In the genomic region with DNA sequence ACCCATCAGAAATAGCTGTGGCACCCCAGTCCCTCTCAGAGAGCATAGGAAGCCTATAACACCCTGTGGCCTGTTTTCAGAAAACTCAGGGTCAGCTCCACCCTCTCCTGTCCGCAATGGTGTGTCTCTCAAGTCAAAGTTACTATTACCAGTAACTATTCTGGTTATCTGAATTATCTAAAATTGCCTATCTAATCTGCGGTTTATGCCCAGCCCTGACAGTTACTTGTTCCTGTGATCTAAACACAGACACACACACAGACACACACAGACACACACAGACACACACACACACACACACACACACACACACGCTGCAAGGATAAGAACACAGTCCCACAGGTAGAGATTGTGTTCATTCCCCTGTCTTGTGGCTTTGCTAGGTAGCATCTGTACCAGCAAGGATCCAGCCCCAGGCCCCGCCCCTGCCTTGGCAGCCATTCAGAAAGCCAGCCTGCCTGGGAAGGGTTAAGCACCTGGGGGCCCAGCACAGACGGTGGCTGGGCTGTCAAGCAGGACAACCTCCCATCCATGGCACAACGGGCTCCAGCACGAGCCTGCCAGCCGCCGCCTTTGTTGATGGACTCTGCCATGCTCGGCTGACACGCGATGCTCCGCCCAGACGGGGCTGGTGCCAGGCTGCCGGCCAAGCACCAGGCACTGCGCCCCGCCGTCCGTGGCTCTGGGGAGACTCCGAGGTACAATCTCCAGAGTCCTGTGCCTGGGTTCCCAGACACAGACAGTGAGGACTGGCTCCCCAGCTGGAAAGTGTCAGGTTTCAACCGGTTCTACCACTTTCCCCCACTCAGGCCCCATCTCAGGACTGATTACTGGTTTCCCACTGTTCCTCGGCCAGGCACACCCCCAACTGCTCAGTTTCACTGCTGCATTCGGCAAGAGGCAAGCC, we compare ENCODE assay signal across 8 mouse cellular contexts. TPM values are rescaled to one million over a fixed set of nuclear protein-coding genes. Genes with fewer than 3 reads are reported as not detected.
DNase-seq lines count a peak whose midpoint lies in the region; ATAC-seq and TF ChIP-seq lines count a peak whose summit lies in the region.

No protein-coding gene starts in this region.

- peak overlapping the region; percentile 66 for H3K4me2 ChIP-seq in intestine, postnatal 0 days (replicated peaks; ENCODE audit: low read depth)
- peak overlapping the region; percentile 95 for H3K4me2 ChIP-seq in limb, embryonic 13.5 days (replicated peaks)
- peak overlapping the region; percentile 51 for H3K4me2 ChIP-seq in midbrain, embryonic 12.5 days (replicated peaks)

- DNase-seq in 3134 (ENCODE audit: extremely low read depth, insufficient read length, low spot score): peak; percentile 85
- DNase-seq in adrenal gland, adult (ENCODE audit: inconsistent age in 2 of 2, low spot score in 1 of 2): peak; percentile 90 to 96
- peak; percentile 85 for DNase-seq in embryo, embryonic 9.5 days (ENCODE audit: extremely low spot score)
- peak; percentile 77 for DNase-seq in splenic B cell, adult 2 months (ENCODE audit: low read depth, low spot score)

- no peak overlapping the region for H3K9ac ChIP-seq in intestine, postnatal 0 days (ENCODE audit: low read depth, low read length)
- H3K9ac ChIP-seq in limb, embryonic 13.5 days: peak overlapping the region; percentile 59
- H3K9ac ChIP-seq in midbrain, embryonic 12.5 days (replicated peaks): peak overlapping the region; percentile 35; the same call in 1 of the 2 replicates

- no peaks in the 10 kb centered on the region for H3K27me3 ChIP-seq in intestine, postnatal 0 days (replicated peaks; ENCODE audit: control insufficient read depth, insufficient read depth, low read length)
- no peaks in the 10 kb centered on the region for H3K27me3 ChIP-seq in limb, embryonic 13.5 days
- peaks cover 45% of the 10 kb centered on the region for H3K27me3 ChIP-seq in midbrain, embryonic 12.5 days
- no peaks in the 10 kb centered on the region for H3K27me3 ChIP-seq in splenic B cell, adult 2 months (ENCODE audit: control insufficient read depth, insufficient read depth, low read length, poor library complexity, severe bottlenecking)

- peak; percentile 28; the same call in 1 of the 2 replicates for TF ChIP-seq CTCF in intestine, postnatal 0 days (IDR thresholded peaks at IDR 0.05; ENCODE audit: low read depth)

- ATAC-seq in granulocyte monocyte progenitor cell, adult 5-6 weeks (replicated peaks; ENCODE audit: poor library complexity, severe bottlenecking): peak; percentile 12
- ATAC-seq in intestine, postnatal 0 days: peak; percentile 86
- ATAC-seq in limb, embryonic 13.5 days (ENCODE audit: low FRiP score, low read depth): peak; percentile 79
- peak; percentile 57 for ATAC-seq in midbrain, embryonic 12.5 days (ENCODE audit: low FRiP score, low read depth)

- no peaks in the 10 kb centered on the region for H3K9me3 ChIP-seq in intestine, postnatal 0 days (ENCODE audit: control insufficient read depth)
- no peaks in the 10 kb centered on the region for H3K9me3 ChIP-seq in limb, embryonic 13.5 days
- H3K9me3 ChIP-seq in midbrain, embryonic 12.5 days: no peaks in the 10 kb centered on the region

- H3K4me3 ChIP-seq in intestine, postnatal 0 days (ENCODE audit: low read depth, low read length): peak overlapping the region; percentile 20
- H3K4me3 ChIP-seq in limb, embryonic 13.5 days: peak overlapping the region; percentile 43
- peak overlapping the region; percentile 25 for H3K4me3 ChIP-seq in midbrain, embryonic 12.5 days

- H3K36me3 ChIP-seq in intestine, postnatal 0 days (ENCODE audit: control insufficient read depth, insufficient read depth): no peaks in the 10 kb centered on the region
- peaks cover 1% of the 10 kb centered on the region; the same call in 1 of the 2 replicates for H3K36me3 ChIP-seq in limb, embryonic 13.5 days
- H3K36me3 ChIP-seq in midbrain, embryonic 12.5 days: no peaks in the 10 kb centered on the region
- peaks cover 2% of the 10 kb centered on the region; the same call in 1 of the 2 replicates for H3K36me3 ChIP-seq in splenic B cell, adult 2 months (ENCODE audit: control insufficient read depth, insufficient read depth, low read length, poor library complexity, severe bottlenecking)

- peaks cover 45% of the 10 kb centered on the region for H3K4me1 ChIP-seq in intestine, postnatal 0 days (replicated peaks; ENCODE audit: control insufficient read depth, insufficient read depth, low read length)
- H3K4me1 ChIP-seq in limb, embryonic 13.5 days: peaks cover 91% of the 10 kb centered on the region
- H3K4me1 ChIP-seq in midbrain, embryonic 12.5 days: peaks cover 70% of the 10 kb centered on the region

- WGBS in intestine, postnatal 0 days: 6% methylated on average over 23 of the region's 23 CpGs
- WGBS in limb, embryonic 13.5 days: 6% methylated on average over 23 of the region's 23 CpGs
- WGBS in midbrain, embryonic 12.5 days: 13% methylated on average over 22 of the region's 23 CpGs

- peak overlapping the region; percentile 63 for H3K27ac ChIP-seq in intestine, postnatal 0 days (ENCODE audit: low read depth, low read length)
- peak overlapping the region; percentile 97 for H3K27ac ChIP-seq in limb, embryonic 13.5 days
- peak overlapping the region; percentile 63 for H3K27ac ChIP-seq in midbrain, embryonic 12.5 days (replicated peaks)

RNA-seq across cellular contexts. Expression of a gene that starts 5.3 kb away (rescaled TPM):
- total RNA-seq in granulocyte monocyte progenitor cell, adult 5-6 weeks (2014; fragmentation: Nextera tagmentation): 0.52 and 6.0 TPM in 2 replicates
- total RNA-seq in granulocyte monocyte progenitor cell, adult 5-6 weeks (2017): 0.21 and 0.60 TPM in 2 replicates
- 1.4 and 1.7 TPM in 2 replicates for polyA plus RNA-seq in intestine, postnatal 0 days (2015; fragmentation: Nextera tagmentation; extraction: Ambion mirVana)
- polyA plus RNA-seq in limb, embryonic 13.5 days (2015; fragmentation: Nextera tagmentation; extraction: Ambion mirVana): 6.8 and 7.3 TPM in 2 replicates
- polyA plus RNA-seq in midbrain, embryonic 12.5 days (2016; fragmentation: Nextera tagmentation; extraction: Ambion mirVana): 2.1 and 4.1 TPM in 2 replicates

RNA-seq across cellular contexts. Expression of a gene that starts 53.9 kb away (rescaled TPM):
- 30.5 and 39.4 TPM in 2 replicates for total RNA-seq in granulocyte monocyte progenitor cell, adult 5-6 weeks (2014; fragmentation: Nextera tagmentation)
- total RNA-seq in granulocyte monocyte progenitor cell, adult 5-6 weeks (2017): 101 and 117 TPM in 2 replicates
- 8.9 and 9.9 TPM in 2 replicates for polyA plus RNA-seq in intestine, postnatal 0 days (2015; fragmentation: Nextera tagmentation; extraction: Ambion mirVana)
- 85.6 and 89.9 TPM in 2 replicates for polyA plus RNA-seq in limb, embryonic 13.5 days (2015; fragmentation: Nextera tagmentation; extraction: Ambion mirVana)
- polyA plus RNA-seq in midbrain, embryonic 12.5 days (2016; fragmentation: Nextera tagmentation; extraction: Ambion mirVana): 92.1 and 94.5 TPM in 2 replicates

Comparison
In these comparisons a context has a peak if more than half of its experiments do, and no peak if none do; other contexts are left out.
1. Peak in every context shown above with its lines: DNase-seq, ATAC-seq, H3K4me3 ChIP-seq and H3K27ac ChIP-seq.
2. ATAC-seq: peak in every context shown above with its lines; median percentile 86 in intestine, postnatal 0 days; 79 in limb, embryonic 13.5 days; 57 in midbrain, embryonic 12.5 days; 12 in granulocyte monocyte progenitor cell, adult 5-6 weeks.